Mouse (Mus musculus): Measurements from ENCODE around the gene Snx12. TPM values are rescaled to one million over a fixed set of nuclear protein-coding genes. Genes with fewer than 3 reads are reported as not detected.
"Not testable (repeated sequence)": the region's sequence is repeated elsewhere in the genome, so short reads cannot be mapped to it uniquely, and the experiment has no call there.

Gene Snx12
- polyA plus RNA-seq, 1 experiment from 2014 or later: 54.2 TPM

- 36% methylated on average over 1 of the region's 1 CpGs for WGBS
- Histone ChIP-seq H3K4me1 (ENCODE audit: control insufficient read depth, insufficient read depth, low read length) (no peaks in the 10 kb centered on the region), H3K27me3 (replicated peaks; ENCODE audit: control insufficient read depth, insufficient read depth, low read length) (no peaks in the 10 kb centered on the region), H3K4me2 (ENCODE audit: low read depth, low read length) (no peak overlapping the region), H3K4me3 (ENCODE audit: low read length) (no peak overlapping the region), H3K9me3 (ENCODE audit: control insufficient read depth, low read length) (no peaks in the 10 kb centered on the region), H3K27ac (ENCODE audit: low read length) (no peak overlapping the region), H3K36me3 (ENCODE audit: control insufficient read depth, insufficient read depth, low read length) (no peaks in the 10 kb centered on the region), H3K9ac (ENCODE audit: low read depth, low read length) (no peak overlapping the region)
- no peak for ATAC-seq
Observed at GRCm38 (mm10) chrX:101120546-101120945, 101.8 kb downstream of the Snx12 start.

- H3K4me2 ChIP-seq (ENCODE audit: low read depth, low read length): peak within 1 kb of the TSS; percentile 54
- ATAC-seq: no peak
- H3K4me1 ChIP-seq (ENCODE audit: control insufficient read depth, insufficient read depth, low read length): no peaks in the 10 kb centered on the region
- H3K4me3 ChIP-seq (ENCODE audit: low read length): peak within 1 kb of the TSS; percentile 34
- no peak within 1 kb of the TSS for H3K27ac ChIP-seq (ENCODE audit: low read length)
- 39% methylated on average over 11 of the region's 11 CpGs for WGBS
- H3K9ac ChIP-seq (ENCODE audit: low read depth, low read length): 0 out of 2 replicates have a peak within 1 kb of the TSS, but pooled peaks have one; percentile 24
- H3K36me3 ChIP-seq (ENCODE audit: control insufficient read depth, insufficient read depth, low read length): no peaks in the 10 kb centered on the region
- H3K27me3 ChIP-seq (replicated peaks; ENCODE audit: control insufficient read depth, insufficient read depth, low read length): peaks cover 11% of the 10 kb centered on the region
- no peaks in the 10 kb centered on the region for H3K9me3 ChIP-seq (ENCODE audit: control insufficient read depth, low read length)
Observed at GRCm38 (mm10) chrX:101085920-101086319, 136.4 kb downstream of the Snx12 start, which contains the start of gene Slc7a3. TSS of gene Slc7a3 (minus strand) at chrX:101086020.

DNA sequence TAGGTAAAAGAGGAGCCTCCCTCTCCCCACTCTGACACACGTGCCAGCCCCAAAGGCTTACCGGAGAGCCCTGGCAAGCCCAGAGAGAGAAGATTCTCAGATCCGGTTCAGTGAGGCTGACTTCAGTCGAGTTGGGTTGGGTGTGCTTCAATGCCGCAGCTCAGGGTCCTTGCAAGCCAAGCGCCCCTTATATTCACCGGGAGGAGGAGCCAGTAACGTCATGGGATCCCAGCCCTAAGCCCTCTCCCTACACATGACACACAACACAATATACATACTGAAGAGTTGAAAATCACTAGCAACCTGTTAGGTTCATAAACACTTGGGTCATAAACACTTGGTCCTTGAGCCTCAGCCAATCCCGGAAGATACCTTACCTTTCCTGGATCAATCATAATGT is 137.2 kb downstream of the Snx12 start:
- H3K9ac ChIP-seq (ENCODE audit: low read depth, low read length); H3K9me3 ChIP-seq (ENCODE audit: control insufficient read depth, low read length); H3K36me3 ChIP-seq (ENCODE audit: control insufficient read depth, insufficient read depth, low read length); H3K27ac ChIP-seq (ENCODE audit: low read length); H3K4me1 ChIP-seq (ENCODE audit: control insufficient read depth, insufficient read depth, low read length); ATAC-seq: not testable (repeated sequence)
- 20% methylated on average over 7 of the region's 9 CpGs for WGBS
- peak overlapping the region; percentile 34 for H3K4me3 ChIP-seq (ENCODE audit: low read length)
- H3K4me2 ChIP-seq (ENCODE audit: low read depth, low read length): peak overlapping the region; percentile 54
- H3K27me3 ChIP-seq (replicated peaks; ENCODE audit: control insufficient read depth, insufficient read depth, low read length): peaks cover 11% of the 10 kb centered on the region

- no peak overlapping the region for H3K4me2 ChIP-seq (ENCODE audit: low read depth, low read length)
- WGBS: 73% methylated on average over 2 of the region's 2 CpGs
- H3K27me3 ChIP-seq (replicated peaks; ENCODE audit: control insufficient read depth, insufficient read depth, low read length): peaks cover 11% of the 10 kb centered on the region
- H3K27ac ChIP-seq (ENCODE audit: low read length): no peak overlapping the region
- H3K4me3 ChIP-seq (ENCODE audit: low read length): no peak overlapping the region; the same call in 1 of the 2 replicates
- ATAC-seq: no peak
- H3K4me1 ChIP-seq (ENCODE audit: control insufficient read depth, insufficient read depth, low read length): no peaks in the 10 kb centered on the region
- H3K9ac ChIP-seq (ENCODE audit: low read depth, low read length): no peak overlapping the region
- no peaks in the 10 kb centered on the region for H3K36me3 ChIP-seq (ENCODE audit: control insufficient read depth, insufficient read depth, low read length)
- H3K9me3 ChIP-seq (ENCODE audit: control insufficient read depth, low read length): no peaks in the 10 kb centered on the region
Observed at GRCm38 (mm10) chrX:101084192-101084591, 138.2 kb downstream of the Snx12 start.

DNA sequence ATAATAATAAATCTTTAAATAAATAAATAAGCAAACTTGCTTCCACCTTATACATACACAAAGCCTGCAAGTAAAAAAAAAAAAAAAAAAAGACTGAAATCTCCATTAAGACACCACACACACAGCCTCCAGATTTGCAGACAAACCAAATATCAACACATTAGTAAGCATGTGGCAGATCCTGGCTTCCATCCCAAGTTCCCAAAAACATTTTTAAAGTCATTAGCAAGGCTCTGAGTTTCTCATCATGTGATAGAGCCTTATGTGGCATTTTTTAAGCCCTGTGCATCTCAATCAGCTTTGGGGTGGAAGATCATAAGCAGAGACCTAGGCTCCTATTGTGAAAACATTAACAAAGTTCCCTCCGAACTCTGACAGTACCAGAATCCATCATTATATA is 157.1 kb downstream of the Snx12 start:
- 53% methylated on average over 1 of the region's 1 CpGs for WGBS

DNA sequence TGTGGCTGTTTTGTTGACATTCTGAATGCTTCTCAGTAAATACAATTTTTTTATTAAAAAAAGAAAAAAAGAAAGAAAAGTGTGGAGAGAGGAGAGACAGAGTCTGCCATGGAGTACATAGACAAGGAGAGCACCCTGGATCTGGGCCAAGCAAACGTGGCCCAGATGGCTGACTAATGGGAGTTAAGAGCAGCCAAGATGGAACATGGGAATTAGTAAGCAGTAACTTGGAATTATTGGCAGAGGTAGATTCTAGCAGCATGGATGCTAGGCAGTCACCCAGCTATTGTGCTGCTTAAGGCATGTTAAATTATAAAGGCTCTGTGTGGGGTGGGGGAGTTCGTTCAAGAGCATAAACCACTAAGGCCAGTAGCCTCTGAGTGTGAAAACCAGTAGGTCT is 158.9 kb downstream of the Snx12 start:
- ATAC-seq: no peak
- no peak overlapping the region for H3K4me2 ChIP-seq (ENCODE audit: low read depth, low read length)
- H3K9ac ChIP-seq (ENCODE audit: low read depth, low read length): no peak overlapping the region
- no peaks in the 10 kb centered on the region for H3K27me3 ChIP-seq (replicated peaks; ENCODE audit: control insufficient read depth, insufficient read depth, low read length)
- H3K27ac ChIP-seq (ENCODE audit: low read length): no peak overlapping the region
- whole genome bisulfite sequencing: 43% methylated on average over 2 of the region's 2 CpGs
- H3K4me1 ChIP-seq (ENCODE audit: control insufficient read depth, insufficient read depth, low read length): no peaks in the 10 kb centered on the region
- no peaks in the 10 kb centered on the region for H3K36me3 ChIP-seq (ENCODE audit: control insufficient read depth, insufficient read depth, low read length)
- H3K4me3 ChIP-seq (ENCODE audit: low read length): no peak overlapping the region
- H3K9me3 ChIP-seq (ENCODE audit: control insufficient read depth, low read length): no peaks in the 10 kb centered on the region

More for the DNA sequence above, 157.1 kb downstream of the Snx12 start:
- Histone ChIP-seq H3K27me3 (replicated peaks; ENCODE audit: control insufficient read depth, insufficient read depth, low read length) (no peaks in the 10 kb centered on the region), H3K9ac (ENCODE audit: low read depth, low read length) (no peak overlapping the region), H3K27ac (ENCODE audit: low read length) (no peak overlapping the region), H3K4me2 (ENCODE audit: low read depth, low read length) (no peak overlapping the region), H3K4me1 (ENCODE audit: control insufficient read depth, insufficient read depth, low read length) (no peaks in the 10 kb centered on the region), H3K4me3 (ENCODE audit: low read length) (no peak overlapping the region), H3K9me3 (ENCODE audit: control insufficient read depth, low read length) (no peaks in the 10 kb centered on the region), H3K36me3 (ENCODE audit: control insufficient read depth, insufficient read depth, low read length) (no peaks in the 10 kb centered on the region)
- no peak for ATAC-seq

GRCm38 (mm10) chrX:101059541-101059940 is 162.8 kb downstream of the Snx12 start, which contains the start of gene Tex11:
TSS of gene Tex11 (minus strand) at chrX:101059667.
- 88% methylated on average over 31 of the region's 31 CpGs for WGBS
- no peaks in the 10 kb centered on the region for H3K9me3 ChIP-seq (ENCODE audit: control insufficient read depth, low read length)
- no peak for ATAC-seq

More at GRCm38 (mm10) chrX:101059541-101059940, 162.8 kb downstream of the Snx12 start, which contains the start of gene Tex11:
- no peaks in the 10 kb centered on the region for H3K27me3 ChIP-seq (replicated peaks; ENCODE audit: control insufficient read depth, insufficient read depth, low read length)
- H3K36me3 ChIP-seq (ENCODE audit: control insufficient read depth, insufficient read depth, low read length): no peaks in the 10 kb centered on the region
- no peak within 1 kb of the TSS for H3K4me3 ChIP-seq (ENCODE audit: low read length)
- no peak within 1 kb of the TSS for H3K9ac ChIP-seq (ENCODE audit: low read depth, low read length)
- H3K4me2 ChIP-seq (ENCODE audit: low read depth, low read length): no peak within 1 kb of the TSS
- H3K27ac ChIP-seq (ENCODE audit: low read length): no peak within 1 kb of the TSS
- H3K4me1 ChIP-seq (ENCODE audit: control insufficient read depth, insufficient read depth, low read length): no peaks in the 10 kb centered on the region

Other genes starting within 250 kb of the Snx12 start
- not detected in 2 replicates for gene Tex11, start 162.9 kb downstream of the Snx12 start, polyA plus RNA-seq (2015; fragmentation: Nextera tagmentation; extraction: Ambion mirVana)
- 1.6 TPM in 2 replicates for gene Slc7a3, start 136.5 kb downstream of the Snx12 start, polyA plus RNA-seq (2015; fragmentation: Nextera tagmentation; extraction: Ambion mirVana)
- 1.6 and 1.8 TPM in 2 replicates for gene Foxo4, start 32.0 kb upstream of the Snx12 start, polyA plus RNA-seq (2015; fragmentation: Nextera tagmentation; extraction: Ambion mirVana)
- not detected in 2 replicates for gene Gm614, start 41.4 kb upstream of the Snx12 start, polyA plus RNA-seq (2015; fragmentation: Nextera tagmentation; extraction: Ambion mirVana)
- gene Il2rg, start 45.7 kb upstream of the Snx12 start, polyA plus RNA-seq (2015; fragmentation: Nextera tagmentation; extraction: Ambion mirVana): 15.6 and 15.7 TPM in 2 replicates
- not detected in 2 replicates for gene Gm20489, start 46.5 kb upstream of the Snx12 start, polyA plus RNA-seq (2015; fragmentation: Nextera tagmentation; extraction: Ambion mirVana)
- 19.9 and 22.3 TPM in 2 replicates for gene Med12, start 51.5 kb upstream of the Snx12 start, polyA plus RNA-seq (2015; fragmentation: Nextera tagmentation; extraction: Ambion mirVana)
- 3.6 and 4.1 TPM in 2 replicates for gene Nlgn3, start 76.6 kb upstream of the Snx12 start, polyA plus RNA-seq (2015; fragmentation: Nextera tagmentation; extraction: Ambion mirVana)
- 119 and 154 TPM in 2 replicates for gene Gjb1, start 153.8 kb upstream of the Snx12 start, polyA plus RNA-seq (2015; fragmentation: Nextera tagmentation; extraction: Ambion mirVana)
- 18.5 and 19.5 TPM in 2 replicates for gene Zmym3, start 198.3 kb upstream of the Snx12 start, polyA plus RNA-seq (2015; fragmentation: Nextera tagmentation; extraction: Ambion mirVana)
- 272 and 304 TPM in 2 replicates for gene Nono, start 206.8 kb upstream of the Snx12 start, polyA plus RNA-seq (2015; fragmentation: Nextera tagmentation; extraction: Ambion mirVana)
- gene Itgb1bp2, start 226.5 kb upstream of the Snx12 start, polyA plus RNA-seq (2015; fragmentation: Nextera tagmentation; extraction: Ambion mirVana): 1.3 TPM in 2 replicates

Measured in intestine, embryonic 16.5 days (tissue).